In the genomic region with DNA sequence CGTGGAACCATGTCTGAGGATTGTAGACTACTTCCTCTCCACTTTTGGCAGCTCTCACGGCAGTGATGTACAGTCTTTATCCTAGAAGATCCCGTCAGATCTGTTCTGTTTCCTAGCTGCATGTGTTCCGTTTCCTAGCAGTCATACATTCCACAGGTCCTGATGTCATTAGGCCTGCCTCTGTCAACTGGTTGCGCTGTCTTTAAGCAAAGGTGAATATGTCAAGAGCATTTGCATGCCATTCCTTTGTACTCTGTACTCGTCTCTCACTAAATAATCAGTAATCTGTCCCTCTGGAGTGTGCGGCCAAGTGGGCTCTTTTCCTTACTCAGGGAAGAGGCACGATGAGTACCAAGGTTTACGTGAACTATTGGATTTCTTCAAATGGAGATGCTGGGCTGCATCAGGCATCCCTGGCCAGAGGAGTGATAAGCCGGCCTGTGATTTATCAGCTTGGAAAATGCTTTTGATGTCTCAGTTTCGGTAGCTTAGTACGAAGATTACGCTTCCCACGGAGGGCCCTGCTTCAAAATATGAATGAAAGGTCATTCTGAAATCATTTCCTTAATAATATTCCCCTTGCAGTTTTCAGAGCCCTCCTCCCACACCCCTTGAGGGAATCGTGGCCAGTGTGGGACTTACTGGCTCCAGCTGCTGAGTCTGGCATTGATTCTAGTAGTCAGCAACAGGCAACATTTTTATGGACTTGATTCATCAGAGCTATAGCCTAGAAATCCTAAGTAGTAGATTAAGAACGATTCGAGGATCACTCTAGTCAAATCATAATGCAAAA, we compare ENCODE assay signal across 8 mouse cellular contexts. TPM values are rescaled to one million over a fixed set of nuclear protein-coding genes. Genes with fewer than 3 reads are reported as not detected.
DNase-seq lines count a peak whose midpoint lies in the region; ATAC-seq lines count a peak whose summit lies in the region.

No protein-coding gene starts in this region.

- H3K9me3 ChIP-seq in heart, embryonic 12.5 days (replicated peaks) = no peaks in the 10 kb centered on the region
- H3K9me3 ChIP-seq in limb, embryonic 15.5 days = no peaks in the 10 kb centered on the region
- H3K9me3 ChIP-seq in neural tube, embryonic 15.5 days (replicated peaks) = no peaks in the 10 kb centered on the region

- WGBS in heart, embryonic 12.5 days = 20% methylated on average over 17 of the region's 17 CpGs
- 35% methylated on average over 17 of the region's 17 CpGs for WGBS in limb, embryonic 15.5 days
- WGBS in neural tube, embryonic 15.5 days = 39% methylated on average over 17 of the region's 17 CpGs

- H3K4me3 ChIP-seq in heart, embryonic 12.5 days = peak overlapping the region; percentile 24; the same call in 1 of the 2 replicates
- H3K4me3 ChIP-seq in limb, embryonic 15.5 days = peak overlapping the region; percentile 12; the same call in 1 of the 2 replicates
- H3K4me3 ChIP-seq in neural tube, embryonic 15.5 days (replicated peaks) = peak overlapping the region; percentile 40

- H3K36me3 ChIP-seq in heart, embryonic 12.5 days = no peaks in the 10 kb centered on the region
- H3K36me3 ChIP-seq in limb, embryonic 15.5 days = no peaks in the 10 kb centered on the region
- no peaks in the 10 kb centered on the region for H3K36me3 ChIP-seq in neural tube, embryonic 15.5 days

- H3K27me3 ChIP-seq in heart, embryonic 12.5 days (replicated peaks) = peaks cover 6% of the 10 kb centered on the region; the same call in 1 of the 2 replicates
- H3K27me3 ChIP-seq in limb, embryonic 15.5 days = no peaks in the 10 kb centered on the region
- no peaks in the 10 kb centered on the region for H3K27me3 ChIP-seq in neural tube, embryonic 15.5 days (replicated peaks)

- DNase-seq in urinary bladder, postnatal 14 days (ENCODE audit: low spot score) = peak; percentile 6
- DNase-seq in urinary bladder, postnatal 25 days (ENCODE audit: low spot score) = no peak
- DNase-seq in gastrocnemius, adult 18-20 months (ENCODE audit: low spot score) = no peak
- DNase-seq in layer of hippocampus, postnatal 14 days (ENCODE audit: low spot score in 2 of 2) = no peak

- H3K9ac ChIP-seq in heart, embryonic 12.5 days = no peak overlapping the region
- no peak overlapping the region for H3K9ac ChIP-seq in limb, embryonic 15.5 days
- peak overlapping the region; percentile 37 for H3K9ac ChIP-seq in neural tube, embryonic 15.5 days (replicated peaks)

- peak overlapping the region; percentile 54 for H3K4me2 ChIP-seq in heart, embryonic 12.5 days
- H3K4me2 ChIP-seq in limb, embryonic 15.5 days = peak overlapping the region; percentile 21
- H3K4me2 ChIP-seq in neural tube, embryonic 15.5 days = peak overlapping the region; percentile 58

- peaks cover 27% of the 10 kb centered on the region for H3K4me1 ChIP-seq in heart, embryonic 12.5 days (replicated peaks)
- peaks cover 27% of the 10 kb centered on the region for H3K4me1 ChIP-seq in limb, embryonic 15.5 days
- H3K4me1 ChIP-seq in neural tube, embryonic 15.5 days = peaks cover 21% of the 10 kb centered on the region

- H3K27ac ChIP-seq in heart, embryonic 12.5 days (ENCODE audit: poor library complexity, severe bottlenecking) = no peak overlapping the region
- no peak overlapping the region for H3K27ac ChIP-seq in limb, embryonic 15.5 days
- H3K27ac ChIP-seq in neural tube, embryonic 15.5 days (replicated peaks) = no peak overlapping the region

- ATAC-seq in heart, embryonic 12.5 days (ENCODE audit: insufficient number of reproducible peaks, low FRiP score) = no peak
- ATAC-seq in limb, embryonic 15.5 days (ENCODE audit: insufficient number of reproducible peaks, low FRiP score, low TSS enrichment, low read depth) = no peak
- no peak for ATAC-seq in neural tube, embryonic 15.5 days (ENCODE audit: low FRiP score)
- no peak for ATAC-seq in megakaryocyte-erythroid progenitor cell, adult 5-6 weeks (replicated peaks; ENCODE audit: low FRiP score, low TSS enrichment, poor library complexity, severe bottlenecking)

RNA-seq across cellular contexts. Expression of a gene that starts 4.2 kb away (rescaled TPM):
- 9.2 and 13.2 TPM in 2 replicates for polyA plus RNA-seq in heart, embryonic 12.5 days (2016; fragmentation: Nextera tagmentation; extraction: Ambion mirVana)
- 27.9 and 32.4 TPM in 2 replicates for polyA plus RNA-seq in limb, embryonic 15.5 days (2015; fragmentation: Nextera tagmentation; extraction: Ambion mirVana)
- 55.8 and 65.4 TPM in 2 replicates for polyA plus RNA-seq in neural tube, embryonic 15.5 days (2015; fragmentation: Nextera tagmentation; extraction: Ambion mirVana)
- under 1 TPM; 0.57 to 0.59 TPM for total RNA-seq in gastrocnemius, adult 18-20 months (2021)
- total RNA-seq in layer of hippocampus, postnatal 14 days (2021) = 100 to 1,000 TPM; 169 to 196 TPM
- not detected in 2 replicates for total RNA-seq in megakaryocyte-erythroid progenitor cell, adult 5-6 weeks (2014; fragmentation: Nextera tagmentation)
- total RNA-seq in megakaryocyte-erythroid progenitor cell, adult 5-6 weeks (2017) = not detected in 2 replicates

Comparison
In these comparisons a context has a peak if more than half of its experiments do, and no peak if none do; other contexts are left out.
1. RNA of a gene that starts 4.2 kb away (total RNA-seq): 169 to 196 TPM in layer of hippocampus, postnatal 14 days; 0.57 to 0.59 TPM in gastrocnemius, adult 18-20 months and not detected in megakaryocyte-erythroid progenitor cell, adult 5-6 weeks; every median in the first group is over 100 times any median in the second.
2. Peak in every context shown above with its lines, with median percentiles within 50 percentile points of each other: H3K4me2 ChIP-seq and H3K4me3 ChIP-seq.